Mouse (Mus musculus) layer of hippocampus, adult 2 months (tissue): ENCODE data around the gene Kif20b. TPM values are rescaled to one million over a fixed set of nuclear protein-coding genes. Genes with fewer than 3 reads are reported as not detected.

Experiments used
- DNase-seq, 2 experiments: peaks; one replicate each; pipeline ENCODE4 v3.0.0; 2022; ENCODE audit warnings: low spot score in 2 of 2
- H3K27ac ChIP-seq: fragments of 200-600 bp; 2 replicates; pipeline ENCODE4 v1.8.1; 2022
- H3K4me3 ChIP-seq: fragments of 200-600 bp; 2 replicates; pipeline ENCODE4 v1.8.1; 2022; ENCODE audit warnings: mild to moderate bottlenecking
- CTCF ChIP-seq: fragments of 200-600 bp; conservative IDR thresholded peaks from 2 replicates; pipeline ENCODE4 v1.8.1; 2022; ENCODE audit warnings: antibody characterized with exemption, mild to moderate bottlenecking, moderate library complexity
- microRNA-seq, 2 experiments: library from miRNA; unstranded; fragments of <30 nt; microRNA quantifications; one replicate each; pipeline ENCODE4 v1.2.0; 2021
- total RNA-seq, 2 experiments: library from RNA; stranded (reverse); gene quantifications; 2 replicates each; pipeline ENCODE4 v1.2.3; 2021

Kif20b gene
- total RNA-seq, 2 experiments from 2014 or later, result 1.00 to 1.5 TPM

DNA sequence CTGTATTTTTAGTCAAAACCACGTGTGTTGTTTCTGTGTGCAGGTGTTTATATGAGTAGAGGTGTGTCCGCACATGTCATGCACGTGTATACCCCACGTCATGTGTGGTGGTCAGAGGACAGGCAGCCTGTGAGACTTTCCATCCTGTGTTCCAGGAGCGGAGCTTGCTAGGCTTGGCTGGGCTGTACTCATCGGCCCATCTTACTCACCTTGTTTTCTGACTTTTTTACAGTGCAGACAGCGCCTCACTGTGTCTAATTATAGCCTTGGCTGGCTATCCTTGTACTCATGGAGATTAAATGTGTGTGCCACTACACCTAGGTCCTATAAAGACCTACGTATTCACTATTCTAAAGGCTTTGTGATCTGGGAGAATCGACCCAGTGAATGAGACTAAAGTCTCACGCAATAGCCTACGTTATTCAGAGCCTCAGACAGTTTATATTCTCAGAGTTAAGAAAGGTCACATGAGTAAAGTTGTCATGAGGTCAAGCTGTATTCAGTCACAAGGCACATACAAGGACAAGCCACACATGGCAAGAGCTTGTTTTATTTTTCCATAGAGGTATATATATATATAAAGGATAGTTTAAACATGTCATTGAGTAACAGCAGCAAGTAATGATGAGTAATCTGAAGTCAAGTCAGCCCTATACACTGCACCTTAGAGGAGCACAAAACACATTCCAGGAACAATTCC is 31.8 kb downstream of the Kif20b start:
- Histone ChIP-seq H3K4me3 (no peak overlapping the region), H3K27ac (no peak overlapping the region)
- TF ChIP-seq CTCF, result no peak
- no peak for DNase-seq

DNA sequence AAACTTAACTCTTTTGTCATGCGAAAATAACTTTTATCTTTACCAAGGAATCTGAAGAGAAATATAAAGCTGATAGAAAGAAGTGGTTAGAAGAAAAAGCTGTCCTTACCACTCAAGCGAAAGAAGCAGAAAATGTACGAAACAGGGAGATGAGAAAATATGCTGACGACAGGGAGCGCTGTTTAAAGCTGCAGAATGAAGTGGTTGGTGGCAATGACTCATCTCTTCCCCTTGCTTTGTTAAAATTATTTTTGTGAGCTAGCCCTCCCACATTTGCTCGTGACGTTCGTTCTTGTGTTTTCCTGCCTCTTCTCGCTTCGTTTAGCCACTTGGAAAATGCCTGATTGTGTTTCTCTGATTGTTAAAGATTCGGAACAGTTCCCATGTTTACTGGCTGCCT is 37.2 kb downstream of the Kif20b start:
- peak overlapping the region; percentile 23; the same call in 1 of the 2 replicates for H3K4me3 ChIP-seq
- no peak overlapping the region for H3K27ac ChIP-seq
- TF ChIP-seq CTCF, result peak; percentile 63
- DNase-seq, result peak; percentile 18 to 29

DNA sequence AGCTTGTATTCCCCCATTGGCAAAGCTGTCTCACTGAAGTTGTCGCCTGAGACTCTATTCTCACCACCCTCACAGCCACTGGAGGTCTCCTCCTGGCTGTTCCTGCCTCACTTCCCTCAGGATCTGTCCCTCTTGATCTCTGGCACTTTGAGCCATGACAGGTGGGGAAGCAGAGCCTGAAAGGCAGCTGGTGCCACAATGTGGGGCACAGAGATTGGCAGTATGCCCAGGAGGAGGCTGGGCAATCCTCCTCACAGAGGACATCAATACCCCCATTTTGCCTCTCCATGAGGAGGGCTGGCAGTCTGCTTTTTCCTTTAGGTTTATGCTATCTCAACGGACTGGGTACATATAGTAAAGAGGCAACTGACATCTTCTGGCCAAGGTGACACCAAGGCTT is 62.6 kb downstream of the Kif20b start:
- no peak for TF ChIP-seq CTCF
- no peak overlapping the region for H3K4me3 ChIP-seq
- DNase-seq, result no peak
- H3K27ac ChIP-seq, result no peak overlapping the region

DNA sequence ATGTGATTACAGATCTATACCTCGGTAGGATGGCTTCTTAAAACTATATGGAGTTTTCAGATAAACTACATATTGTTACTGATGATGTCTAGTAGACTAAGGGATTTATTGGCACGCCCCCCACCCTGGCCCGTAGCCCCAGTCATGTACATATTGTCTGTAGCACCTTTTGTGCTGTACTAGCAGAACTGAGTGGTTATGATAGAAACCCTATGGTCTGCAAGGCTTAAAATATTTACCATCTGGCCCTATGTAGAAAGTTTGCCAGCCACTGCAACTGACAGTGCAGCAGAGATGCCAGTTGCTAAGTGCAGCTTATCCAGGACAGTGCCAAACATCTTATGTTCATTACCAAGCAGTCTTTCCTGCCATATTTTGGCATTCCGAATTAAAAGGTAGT is 68.3 kb downstream of the Kif20b start:
- peak; percentile 14 to 33 for DNase-seq
- TF ChIP-seq CTCF, result no peak
- Histone ChIP-seq H3K4me3 (no peak overlapping the region), H3K27ac (peak overlapping the region; percentile 50; the same call in 1 of the 2 replicates)

DNA sequence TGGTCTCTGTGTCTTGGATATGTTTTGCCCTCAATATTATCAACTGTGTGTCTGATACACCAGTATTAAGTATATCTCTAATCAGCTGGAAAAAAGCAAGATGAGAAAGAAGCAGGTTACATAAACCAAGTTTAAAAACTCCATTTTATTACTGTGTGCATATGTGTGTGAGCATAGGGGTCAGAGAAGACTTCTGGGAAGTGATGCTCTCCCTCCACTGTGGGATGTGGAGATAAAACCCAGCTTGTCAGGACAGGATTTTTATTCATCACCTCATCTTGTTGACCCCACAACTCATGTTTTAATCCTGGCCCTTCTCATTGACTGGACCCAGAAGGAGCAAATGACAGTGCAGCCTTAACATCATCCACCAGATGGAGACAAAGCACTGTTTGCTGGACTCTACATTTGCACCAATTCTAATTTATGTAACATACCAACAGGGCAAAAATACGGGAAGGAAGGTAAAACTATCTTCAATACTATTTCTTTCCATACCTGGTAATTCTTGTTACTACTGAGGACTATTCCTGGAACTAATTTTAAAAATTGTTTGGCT is 70.9 kb downstream of the Kif20b start:
- peak overlapping the region; percentile 29; the same call in 1 of the 2 replicates for H3K4me3 ChIP-seq
- 0 out of 2 replicates have a peak overlapping the region, but pooled peaks have one; percentile 51 for H3K27ac ChIP-seq
- peak; percentile 92 for TF ChIP-seq CTCF
- peak; percentile 57 to 75 for DNase-seq

DNA sequence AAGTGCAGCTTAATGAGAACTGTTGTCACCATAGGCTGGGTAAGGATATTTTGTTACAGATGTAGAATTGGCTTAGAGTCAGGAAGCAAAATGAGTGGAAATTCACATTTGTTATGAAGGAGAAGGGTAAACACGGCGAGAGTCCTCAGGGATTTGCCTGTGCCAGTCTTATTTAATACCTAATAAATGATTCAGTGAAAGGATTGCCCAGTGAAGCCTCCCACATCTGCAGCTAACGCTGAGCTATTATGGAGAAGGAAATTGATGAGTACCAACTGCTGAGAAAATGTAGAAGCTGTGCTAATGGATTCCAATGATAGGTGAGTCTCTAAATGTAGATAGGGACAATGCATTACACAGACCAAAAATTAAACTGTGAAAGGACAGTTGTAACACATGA is 92.9 kb downstream of the Kif20b start:
- Histone ChIP-seq H3K4me3 (no peak overlapping the region), H3K27ac (no peak overlapping the region)
- DNase-seq, result no peak
- TF ChIP-seq CTCF, result no peak

DNA sequence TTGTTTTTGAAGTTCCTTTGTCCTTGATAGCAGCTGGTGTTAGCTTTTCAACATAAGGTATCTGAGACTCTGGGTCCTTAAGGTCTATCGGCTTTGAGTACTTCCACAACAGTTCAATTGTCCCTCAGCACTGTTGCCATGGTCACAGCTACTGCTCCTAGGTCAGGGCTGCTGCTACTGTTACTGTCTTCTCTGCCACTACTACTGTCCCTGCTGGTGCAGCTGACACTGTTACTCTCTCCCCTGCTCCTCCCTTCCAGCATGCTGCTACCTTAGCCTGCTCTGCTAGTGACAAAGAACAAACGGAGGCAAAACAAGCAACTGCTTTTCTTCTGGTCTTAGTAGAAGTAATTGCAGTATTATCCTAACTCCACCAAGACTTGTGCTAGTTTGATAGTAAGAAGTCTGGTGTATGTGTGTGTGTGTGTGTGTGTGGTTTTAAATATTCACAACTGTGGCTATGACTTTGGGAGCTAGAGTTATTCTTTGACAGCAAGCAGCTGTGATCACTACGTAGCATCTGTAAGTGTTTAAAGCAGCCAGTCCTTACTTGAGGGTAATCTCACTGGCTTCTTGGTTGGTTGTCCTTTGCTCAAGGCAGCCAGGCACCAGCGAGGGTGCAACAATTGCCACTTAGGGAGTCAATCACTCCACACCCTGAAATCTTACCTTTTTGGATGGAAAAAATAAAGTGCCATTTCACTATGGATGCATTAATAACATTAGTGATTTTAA is 95.5 kb downstream of the Kif20b start:
- no peak for DNase-seq
- H3K4me3 ChIP-seq, result no peak overlapping the region
- no peak overlapping the region for H3K27ac ChIP-seq
- TF ChIP-seq CTCF, result no peak

DNA sequence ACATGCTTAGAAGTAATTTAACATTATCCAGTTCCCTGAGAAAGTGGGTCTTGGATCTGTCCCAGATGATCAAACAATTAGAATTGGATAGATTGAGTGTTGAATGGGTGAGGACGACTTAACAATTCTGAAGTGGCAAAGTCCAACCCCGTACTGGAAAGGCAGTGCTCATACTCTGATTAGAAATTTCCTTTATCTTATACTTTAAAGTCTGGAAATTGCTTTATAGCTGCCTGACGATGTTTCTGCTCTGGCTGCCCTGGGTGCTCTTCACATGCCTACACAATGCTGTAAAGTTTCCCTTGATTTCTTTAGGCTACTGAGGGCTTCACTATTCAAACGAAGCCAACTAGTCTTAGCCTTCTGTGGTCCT is 96.0 kb downstream of the Kif20b start:
- no peak for DNase-seq
- no peak overlapping the region for H3K27ac ChIP-seq
- no peak for TF ChIP-seq CTCF
- H3K4me3 ChIP-seq, result no peak overlapping the region

Small RNA genes within 50 kb of the gene (microRNA-seq; reads per million reads assigned to microRNA genes)
- 0 reads per million in 2 experiments for gene Mir1950

Other genes with a start within 250 kb of the Kif20b start
- 1 to 10 TPM; 1.3 to 3.8 TPM for gene Slc16a12, start 175.1 kb upstream of the Kif20b start, total RNA-seq
- gene Pank1, start 42.9 kb upstream of the Kif20b start, total RNA-seq, result 10 to 100 TPM; 19.6 to 21.7 TPM